Mouse (Mus musculus) CH12.LX (cell line): ENCODE measurements around the gene Col4a4.
A peak's percentile ranks its signal among the peaks of the same experiment; 100 is the strongest.

Source experiments
- CTCF ChIP-seq, 2 experiments: IDR thresholded peaks in 1 of 2; conservative IDR thresholded peaks in 1 of 2; 2 replicates each; pipeline ENCODE4 v1.5.1; 2011 to 2012; ENCODE audit warnings: low read depth in 2 of 2, low read length in 2 of 2, improper control_type of control experiment in 1 of 2, inconsistent platforms in 1 of 2, mild to moderate bottlenecking in 1 of 2, moderate library complexity in 1 of 2
- EP300 ChIP-seq: IDR thresholded peaks from 2 replicates; pipeline ENCODE4 v1.6.1; 2011; ENCODE audit warnings: low read length, improper control_type of control experiment
- ETS1 ChIP-seq: conservative IDR thresholded peaks from 2 replicates; pipeline ENCODE4 v1.6.1; 2012; ENCODE audit warnings: low read depth, mild to moderate bottlenecking, inconsistent platforms, low read length, improper control_type of control experiment, moderate library complexity
- POLR2A ChIP-seq: IDR thresholded peaks from 2 replicates; pipeline ENCODE4 v1.6.1; 2011; ENCODE audit warnings: low read depth, mild to moderate bottlenecking, improper control_type of control experiment, low read length
- POLR2AphosphoS2 ChIP-seq: IDR thresholded peaks from 2 replicates; pipeline ENCODE4 v1.6.1; 2011; ENCODE audit warnings: low read depth, low read length, improper control_type of control experiment
- RAD21 ChIP-seq: IDR thresholded peaks from 2 replicates; pipeline ENCODE4 v1.6.1; 2011; ENCODE audit warnings: low read depth, mild to moderate bottlenecking, low read length, improper control_type of control experiment, moderate library complexity
- TCF12 ChIP-seq: IDR thresholded peaks from 2 replicates; pipeline ENCODE4 v1.6.1; 2014; ENCODE audit warnings: low read depth, mild to moderate bottlenecking, inconsistent platforms, low read length, improper control_type of control experiment
- ZMIZ1 ChIP-seq: IDR thresholded peaks from 2 replicates; pipeline ENCODE4 v1.6.1; 2012; ENCODE audit warnings: low read depth, mild to moderate bottlenecking, inconsistent platforms, low read length, improper control_type of control experiment

DNA sequence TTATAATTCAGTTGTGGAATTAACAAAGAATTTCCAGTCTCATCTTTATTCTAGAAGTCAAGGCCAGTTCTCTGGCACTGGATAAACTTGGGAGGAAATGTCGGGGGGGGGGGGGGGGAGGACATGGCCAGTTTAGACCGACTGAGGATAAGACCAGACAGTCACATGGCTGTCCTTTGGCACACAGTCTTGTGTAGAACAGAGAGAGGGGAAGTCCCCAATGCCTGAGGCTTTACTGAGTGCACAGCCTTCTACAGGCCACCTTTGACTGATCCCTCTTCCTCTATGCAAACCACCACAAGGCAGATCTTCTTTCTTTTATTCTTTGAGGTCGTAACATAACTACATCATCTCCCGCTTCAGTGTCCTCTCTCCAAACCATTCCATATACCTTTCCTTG, 49.7 kb upstream of the Col4a4 start:
- TF ChIP-seq ETS1 (no peak), TCF12 (no peak), RAD21 (no peak), POLR2A (no peak), CTCF (conservative IDR thresholded peaks at IDR 0.05 in 1 of 2, IDR thresholded peaks at IDR 0.05 in 1 of 2; ENCODE audit: low read depth in 2 of 2, low read length in 2 of 2) (no peak), POLR2AphosphoS2 (no peak), ZMIZ1 (no peak), EP300 (peak; percentile 43)
